Mouse (Mus musculus) embryonic facial prominence, embryonic 11.5 days (tissue): ENCODE data around the gene Timm10. TPM values are rescaled to one million over a fixed set of nuclear protein-coding genes. Genes with fewer than 3 reads are reported as not detected.

Experiments
- ATAC-seq: fragments of 200-750 bp; cut with Nextera tagmentation; replicated peaks from 2 replicates; pipeline ENCODE4 v1.8.0; 2017; ENCODE audit warnings: low read depth; ENCODE audit not compliant: insufficient number of reproducible peaks, low FRiP score, low TSS enrichment
- DNase-seq: peaks from one replicate; pipeline ENCODE4 v3.0.0-alpha.2; 2015; ENCODE audit warnings: low spot score
- H3K27ac ChIP-seq: fragments of 300-500 bp; sonication (generic); replicated peaks from 2 replicates; pipeline ENCODE4 v1.5.1; 2014; ENCODE audit warnings: mild to moderate bottlenecking, low read depth, low read length, control low read depth
- H3K27me3 ChIP-seq: fragments of 300-500 bp; sonication (generic); 2 replicates; pipeline ENCODE4 v1.6.1; 2014; ENCODE audit warnings: mild to moderate bottlenecking, low read length, moderate library complexity, mixed read lengths; ENCODE audit not compliant: control insufficient read depth, insufficient read depth
- H3K36me3 ChIP-seq: fragments of 300-500 bp; sonication (generic); replicated peaks from 2 replicates; pipeline ENCODE4 v1.6.1; 2014; ENCODE audit warnings: low read depth, mild to moderate bottlenecking, low read length, moderate library complexity, mixed read lengths; ENCODE audit not compliant: control insufficient read depth, insufficient read depth
- H3K4me1 ChIP-seq: fragments of 300-500 bp; sonication (generic); 2 replicates; pipeline ENCODE4 v1.6.1; 2014; ENCODE audit warnings: low read length, mixed read lengths; ENCODE audit not compliant: control insufficient read depth, insufficient read depth
- H3K4me2 ChIP-seq: fragments of 300-500 bp; sonication (generic); 2 replicates; pipeline ENCODE4 v1.6.1; 2014; ENCODE audit warnings: low read depth, mild to moderate bottlenecking, control low read depth, low read length, moderate library complexity
- H3K4me3 ChIP-seq: fragments of 300-500 bp; sonication (generic); 2 replicates; pipeline ENCODE4 v1.5.1; 2014; ENCODE audit warnings: low read depth, low read length, control low read depth
- H3K9ac ChIP-seq: fragments of 300-500 bp; sonication (generic); replicated peaks from 2 replicates; pipeline ENCODE4 v1.6.1; 2014; ENCODE audit warnings: mild to moderate bottlenecking, control low read depth, low read length
- H3K9me3 ChIP-seq: fragments of 300-500 bp; sonication (generic); replicated peaks from 2 replicates; pipeline ENCODE4 v1.6.1; 2016; ENCODE audit warnings: mild to moderate bottlenecking, low read length, inconsistent platforms, mixed read lengths; ENCODE audit not compliant: control insufficient read depth
- WGBS: fragments of 180-500 bp; shearing (Covaris S2); extraction: QIAGEN DNeasy Blood & Tissue Kit; methylation state at CpG from one replicate; pipeline ENCODE4 v1.1.7; 2014; 5-methylcytosine and 5-hydroxymethylcytosine counted together
- polyA plus RNA-seq: library from polyadenylated mRNA; unstranded; fragments of >200 nt; fragmentation: Nextera tagmentation; extraction: Ambion mirVana; gene quantifications from 2 replicates; pipeline ENCODE4 v1.2.1, GENCODE M21; 2014

The Timm10 gene
- polyA plus RNA-seq, 1 experiment from 2014 or later = 45.9 TPM

- DNase-seq = peak; percentile 71
- H3K27ac ChIP-seq = no peak overlapping the region
- no peaks in the 10 kb centered on the region for H3K4me1 ChIP-seq
- H3K4me3 ChIP-seq = no peak overlapping the region
- no peak overlapping the region for H3K4me2 ChIP-seq
- H3K27me3 ChIP-seq = no peaks in the 10 kb centered on the region
- 0 out of 2 replicates have a peak, but pooled peaks have one; percentile 54 for ATAC-seq
- H3K36me3 ChIP-seq = peaks cover 2% of the 10 kb centered on the region; the same call in 1 of the 2 replicates
- 64% methylated on average over 2 of the region's 2 CpGs for WGBS
- H3K9me3 ChIP-seq = no peaks in the 10 kb centered on the region
- no peak overlapping the region for H3K9ac ChIP-seq
Measured at GRCm38 (mm10) chr2:84855732-84856131, 28.9 kb downstream of the Timm10 start.

GRCm38 (mm10) chr2:84858551-84858950 is 31.8 kb downstream of the Timm10 start:
- WGBS = 91% methylated on average over 1 of the region's 1 CpGs
- Histone ChIP-seq H3K9ac (no peak overlapping the region), H3K27ac (no peak overlapping the region), H3K27me3 (no peaks in the 10 kb centered on the region), H3K36me3 (peaks cover 4% of the 10 kb centered on the region; the same call in 1 of the 2 replicates), H3K4me2 (no peak overlapping the region), H3K4me3 (no peak overlapping the region), H3K9me3 (no peaks in the 10 kb centered on the region), H3K4me1 (no peaks in the 10 kb centered on the region)
- no peak for DNase-seq
- ATAC-seq = no peak

GRCm38 (mm10) chr2:84859991-84860780 is 33.4 kb downstream of the Timm10 start:
- Histone ChIP-seq H3K4me3 (no peak overlapping the region), H3K36me3 (peaks cover 4% of the 10 kb centered on the region; the same call in 1 of the 2 replicates), H3K4me2 (no peak overlapping the region), H3K9ac (no peak overlapping the region), H3K27ac (no peak overlapping the region), H3K4me1 (no peaks in the 10 kb centered on the region), H3K9me3 (no peaks in the 10 kb centered on the region), H3K27me3 (no peaks in the 10 kb centered on the region)
- 92% methylated on average over 7 of the region's 7 CpGs for WGBS
- ATAC-seq = no peak
- no peak for DNase-seq

GRCm38 (mm10) chr2:84861430-84861829 is 34.6 kb downstream of the Timm10 start:
- no peak overlapping the region for H3K9ac ChIP-seq
- ATAC-seq = no peak
- H3K4me3 ChIP-seq = no peak overlapping the region
- 78% methylated on average over 3 of the region's 3 CpGs for WGBS
- H3K36me3 ChIP-seq = peaks cover 4% of the 10 kb centered on the region; the same call in 1 of the 2 replicates
- no peak overlapping the region for H3K4me2 ChIP-seq
- no peak for DNase-seq
- peaks cover 3% of the 10 kb centered on the region for H3K4me1 ChIP-seq
- no peaks in the 10 kb centered on the region for H3K9me3 ChIP-seq
- H3K27ac ChIP-seq = no peak overlapping the region
- peaks cover 6% of the 10 kb centered on the region for H3K27me3 ChIP-seq

GRCm38 (mm10) chr2:84862231-84862630 is 35.4 kb downstream of the Timm10 start:
- 77% methylated on average over 3 of the region's 3 CpGs for WGBS
- Histone ChIP-seq H3K4me3 (no peak overlapping the region), H3K36me3 (peaks cover 4% of the 10 kb centered on the region; the same call in 1 of the 2 replicates), H3K9me3 (no peaks in the 10 kb centered on the region), H3K27me3 (peaks cover 14% of the 10 kb centered on the region), H3K9ac (no peak overlapping the region), H3K4me1 (peaks cover 4% of the 10 kb centered on the region), H3K27ac (no peak overlapping the region), H3K4me2 (no peak overlapping the region)
- ATAC-seq (no peak), DNase-seq (no peak)

- Histone ChIP-seq H3K4me2 (peak overlapping the region; percentile 53), H3K4me3 (peak overlapping the region; percentile 26), H3K9me3 (no peaks in the 10 kb centered on the region; the same call in 1 of the 2 replicates), H3K27ac (no peak overlapping the region), H3K4me1 (peaks cover 4% of the 10 kb centered on the region), H3K36me3 (peaks cover 2% of the 10 kb centered on the region; the same call in 1 of the 2 replicates), H3K9ac (peak overlapping the region; percentile 51), H3K27me3 (peaks cover 33% of the 10 kb centered on the region)
- DNase-seq (peak; percentile 69), ATAC-seq (peak; percentile 66)
- WGBS = under 1% methylated on average over 47 of the region's 47 CpGs
Measured at GRCm38 (mm10) chr2:84865616-84866571, 39.1 kb downstream of the Timm10 start.

- Histone ChIP-seq H3K4me2 (no peak overlapping the region), H3K4me1 (peaks cover 7% of the 10 kb centered on the region), H3K9me3 (no peaks in the 10 kb centered on the region; the same call in 1 of the 2 replicates), H3K36me3 (no peaks in the 10 kb centered on the region), H3K9ac (no peak overlapping the region), H3K27ac (no peak overlapping the region), H3K4me3 (no peak overlapping the region), H3K27me3 (peaks cover 58% of the 10 kb centered on the region)
- DNase-seq (peak; percentile 76), ATAC-seq (no peak)
- WGBS = 6% methylated on average over 5 of the region's 5 CpGs
Measured at GRCm38 (mm10) chr2:84868521-84868943, 41.7 kb downstream of the Timm10 start.
